Mouse (Mus musculus): Measurements from ENCODE around the gene Dennd2c. TPM values are rescaled to one million over a fixed set of nuclear protein-coding genes. Genes with fewer than 3 reads are reported as not detected.
A peak's percentile ranks its signal among the peaks of the same experiment; 100 is the strongest.

Dennd2c gene
- total and polyA plus RNA-seq, 2 experiments: 0.09 to 0.55 TPM

DNA sequence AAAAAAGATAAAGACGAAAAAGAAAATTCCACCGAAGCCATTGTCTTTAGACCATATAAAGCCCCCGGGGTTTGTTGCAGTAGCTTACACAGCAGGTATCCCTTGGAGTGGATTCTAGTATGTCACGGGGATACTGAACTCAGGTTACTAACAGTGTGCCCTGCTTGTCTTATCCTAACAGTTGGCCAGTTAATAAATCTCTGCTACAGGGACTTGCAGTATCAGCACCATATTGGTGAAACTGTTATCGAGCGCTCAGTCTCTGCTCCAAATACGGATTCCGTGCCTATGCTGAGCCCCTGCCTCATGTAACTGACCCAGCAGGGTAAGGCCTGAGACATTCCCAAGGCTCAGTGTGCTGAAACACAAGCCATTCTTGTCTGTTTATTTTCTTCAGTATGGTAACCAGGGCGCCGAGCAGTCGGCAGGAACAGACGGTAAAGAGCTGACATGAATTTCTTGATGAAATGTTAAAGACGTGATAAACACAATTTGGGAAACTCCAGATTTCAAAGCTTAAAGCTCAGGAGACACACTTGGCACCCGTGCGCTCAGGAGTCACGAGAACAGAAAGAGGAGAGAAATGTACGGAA, 20.4 kb upstream of the Dennd2c start:
- H3K9ac ChIP-seq (ENCODE audit: low read depth, low read length): no peak overlapping the region
- H3K36me3 ChIP-seq (ENCODE audit: control insufficient read depth, insufficient read depth, low read length): no peaks in the 10 kb centered on the region
- H3K4me3 ChIP-seq (ENCODE audit: insufficient read depth, low read depth, low read length): no peak overlapping the region
- TF ChIP-seq CTCF (IDR thresholded peaks at IDR 0.05; ENCODE audit: low read depth, low read length): no peak
- no peak for TF ChIP-seq POLR2A (IDR thresholded peaks at IDR 0.05; ENCODE audit: extremely low read depth, insufficient read depth, low read length)
- no peak overlapping the region for H3K27ac ChIP-seq (replicated peaks; ENCODE audit: insufficient read depth, low read depth, low read length)
- no peaks in the 10 kb centered on the region for H3K27me3 ChIP-seq (ENCODE audit: control insufficient read depth, insufficient read depth, low read length)
- H3K79me2 ChIP-seq (ENCODE audit: control insufficient read depth, insufficient read depth, low read length): no peaks in the 10 kb centered on the region
- WGBS: 96% methylated on average over 17 of the region's 17 CpGs
- no peak for DNase-seq (ENCODE audit: extremely low read depth, low read depth, low spot score)
- H3K4me1 ChIP-seq (ENCODE audit: control insufficient read depth, insufficient read depth, low read length): no peaks in the 10 kb centered on the region

GRCm38 (mm10) chr3:103082761-103083160, 19.6 kb upstream of the Dennd2c start:
- no peak overlapping the region for H3K27ac ChIP-seq (replicated peaks; ENCODE audit: insufficient read depth, low read depth, low read length)
- H3K79me2 ChIP-seq (ENCODE audit: control insufficient read depth, insufficient read depth, low read length): no peaks in the 10 kb centered on the region
- no peak for TF ChIP-seq POLR2A (IDR thresholded peaks at IDR 0.05; ENCODE audit: extremely low read depth, insufficient read depth, low read length)
- no peak for TF ChIP-seq CTCF (IDR thresholded peaks at IDR 0.05; ENCODE audit: low read depth, low read length)
- H3K4me1 ChIP-seq (ENCODE audit: control insufficient read depth, insufficient read depth, low read length): no peaks in the 10 kb centered on the region
- no peaks in the 10 kb centered on the region for H3K36me3 ChIP-seq (ENCODE audit: control insufficient read depth, insufficient read depth, low read length)
- 83% methylated on average over 5 of the region's 5 CpGs for WGBS
- no peak overlapping the region for H3K9ac ChIP-seq (ENCODE audit: low read depth, low read length)
- no peak for DNase-seq (ENCODE audit: extremely low read depth, low read depth, low spot score)
- no peak overlapping the region for H3K4me3 ChIP-seq (ENCODE audit: insufficient read depth, low read depth, low read length)
- H3K27me3 ChIP-seq (ENCODE audit: control insufficient read depth, insufficient read depth, low read length): no peaks in the 10 kb centered on the region

DNA sequence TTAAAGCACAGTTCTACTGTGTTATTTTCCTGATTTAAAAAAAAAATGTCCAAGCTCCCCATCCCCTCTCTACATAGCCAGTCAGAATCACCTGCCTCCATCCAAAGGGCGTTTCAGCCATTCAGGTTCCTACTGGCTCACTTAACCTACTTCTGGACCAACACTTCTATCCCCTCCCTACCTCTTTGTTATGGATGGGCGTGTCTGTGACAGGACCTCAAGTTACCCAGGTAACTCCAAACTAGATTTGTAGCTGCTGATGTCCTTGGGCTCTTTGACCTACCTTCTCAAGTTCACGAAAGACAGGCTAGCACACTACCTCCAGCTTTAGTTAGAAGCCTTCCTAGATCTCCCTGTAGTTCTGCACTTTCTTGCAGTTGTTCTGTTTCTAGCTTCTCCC, 16.4 kb upstream of the Dennd2c start:
- Histone ChIP-seq H3K27me3 (ENCODE audit: control insufficient read depth, insufficient read depth, low read length) (no peaks in the 10 kb centered on the region), H3K4me3 (ENCODE audit: insufficient read depth, low read depth, low read length) (no peak overlapping the region), H3K27ac (replicated peaks; ENCODE audit: insufficient read depth, low read depth, low read length) (no peak overlapping the region), H3K79me2 (ENCODE audit: control insufficient read depth, insufficient read depth, low read length) (no peaks in the 10 kb centered on the region), H3K4me1 (ENCODE audit: control insufficient read depth, insufficient read depth, low read length) (no peaks in the 10 kb centered on the region), H3K36me3 (ENCODE audit: control insufficient read depth, insufficient read depth, low read length) (no peaks in the 10 kb centered on the region), H3K9ac (ENCODE audit: low read depth, low read length) (no peak overlapping the region)
- DNase-seq (ENCODE audit: extremely low read depth, low read depth, low spot score): no peak
- 80% methylated on average over 3 of the region's 3 CpGs for WGBS
- TF ChIP-seq POLR2A (IDR thresholded peaks at IDR 0.05; ENCODE audit: extremely low read depth, insufficient read depth, low read length): no peak
- no peak for TF ChIP-seq CTCF (IDR thresholded peaks at IDR 0.05; ENCODE audit: low read depth, low read length)

DNA sequence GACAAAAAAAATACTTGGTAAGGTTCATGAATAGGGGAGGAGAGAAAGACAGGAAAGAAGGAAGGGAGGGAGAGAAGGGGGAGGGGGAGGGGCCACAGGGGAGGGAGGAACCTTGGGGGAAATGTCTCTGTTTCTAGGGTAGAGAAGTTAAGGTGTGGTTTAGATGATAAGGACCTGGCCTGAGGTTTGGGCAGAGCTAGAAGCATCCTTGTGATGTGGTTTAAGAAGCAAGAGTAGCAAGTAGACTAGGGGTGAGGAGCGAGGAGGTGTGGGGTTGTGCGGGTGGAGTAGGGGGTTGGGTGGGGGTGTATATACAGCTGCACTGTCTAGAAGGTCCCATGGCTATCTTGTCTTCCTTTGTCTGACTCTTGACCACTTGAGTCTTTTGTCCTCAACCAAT, 10.7 kb upstream of the Dennd2c start:
- Histone ChIP-seq H3K27ac (replicated peaks; ENCODE audit: insufficient read depth, low read depth, low read length) (no peak overlapping the region), H3K9ac (ENCODE audit: low read depth, low read length) (no peak overlapping the region), H3K27me3 (ENCODE audit: control insufficient read depth, insufficient read depth, low read length) (no peaks in the 10 kb centered on the region), H3K36me3 (ENCODE audit: control insufficient read depth, insufficient read depth, low read length) (no peaks in the 10 kb centered on the region), H3K79me2 (ENCODE audit: control insufficient read depth, insufficient read depth, low read length) (no peaks in the 10 kb centered on the region), H3K4me3 (ENCODE audit: insufficient read depth, low read depth, low read length) (no peak overlapping the region), H3K4me1 (ENCODE audit: control insufficient read depth, insufficient read depth, low read length) (no peaks in the 10 kb centered on the region)
- no peak for DNase-seq (ENCODE audit: extremely low read depth, low read depth, low spot score)
- 94% methylated on average over 2 of the region's 2 CpGs for WGBS
- TF ChIP-seq POLR2A (IDR thresholded peaks at IDR 0.05; ENCODE audit: extremely low read depth, insufficient read depth, low read length) (no peak), CTCF (IDR thresholded peaks at IDR 0.05; ENCODE audit: low read depth, low read length) (no peak)

GRCm38 (mm10) chr3:103098662-103099061, 3.7 kb upstream of the Dennd2c start:
- Histone ChIP-seq H3K27ac (replicated peaks; ENCODE audit: insufficient read depth, low read depth, low read length) (no peak overlapping the region), H3K4me1 (ENCODE audit: control insufficient read depth, insufficient read depth, low read length) (no peaks in the 10 kb centered on the region), H3K36me3 (ENCODE audit: control insufficient read depth, insufficient read depth, low read length) (no peaks in the 10 kb centered on the region), H3K9ac (ENCODE audit: low read depth, low read length) (no peak overlapping the region), H3K79me2 (ENCODE audit: control insufficient read depth, insufficient read depth, low read length) (no peaks in the 10 kb centered on the region), H3K4me3 (ENCODE audit: insufficient read depth, low read depth, low read length) (no peak overlapping the region), H3K27me3 (ENCODE audit: control insufficient read depth, insufficient read depth, low read length) (no peaks in the 10 kb centered on the region)
- TF ChIP-seq POLR2A (IDR thresholded peaks at IDR 0.05; ENCODE audit: extremely low read depth, insufficient read depth, low read length): no peak
- no peak for TF ChIP-seq CTCF (IDR thresholded peaks at IDR 0.05; ENCODE audit: low read depth, low read length)
- DNase-seq (ENCODE audit: extremely low read depth, low read depth, low spot score): no peak
- 79% methylated on average over 23 of the region's 23 CpGs for WGBS

DNA sequence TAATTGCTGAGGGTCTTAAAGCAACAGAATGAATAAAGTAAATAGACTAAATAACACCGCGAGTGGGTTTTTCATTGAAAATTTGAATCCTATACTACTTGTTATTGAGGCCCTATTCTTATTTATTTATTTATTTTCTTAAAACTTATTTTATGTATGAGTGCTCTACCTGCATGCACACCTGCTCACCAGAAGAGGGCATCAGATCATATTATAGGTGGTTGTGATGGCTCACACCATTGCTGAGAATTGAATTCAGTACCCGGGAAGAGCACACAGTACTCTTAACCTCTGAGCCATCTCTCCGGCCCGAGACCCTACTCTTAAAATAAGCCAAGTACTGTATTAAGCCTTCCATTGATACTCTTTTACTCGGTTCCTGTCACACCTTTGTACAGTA, 2.7 kb upstream of the Dennd2c start:
- Histone ChIP-seq H3K27ac (replicated peaks; ENCODE audit: insufficient read depth, low read depth, low read length) (no peak overlapping the region), H3K36me3 (ENCODE audit: control insufficient read depth, insufficient read depth, low read length) (no peaks in the 10 kb centered on the region), H3K4me1 (ENCODE audit: control insufficient read depth, insufficient read depth, low read length) (no peaks in the 10 kb centered on the region), H3K9ac (ENCODE audit: low read depth, low read length) (no peak overlapping the region), H3K27me3 (ENCODE audit: control insufficient read depth, insufficient read depth, low read length) (no peaks in the 10 kb centered on the region), H3K79me2 (ENCODE audit: control insufficient read depth, insufficient read depth, low read length) (no peaks in the 10 kb centered on the region), H3K4me3 (ENCODE audit: insufficient read depth, low read depth, low read length) (no peak overlapping the region)
- TF ChIP-seq CTCF (IDR thresholded peaks at IDR 0.05; ENCODE audit: low read depth, low read length): peak; percentile 33; the same call in 1 of the 2 replicates
- TF ChIP-seq POLR2A (IDR thresholded peaks at IDR 0.05; ENCODE audit: extremely low read depth, insufficient read depth, low read length): no peak
- 84% methylated on average over 6 of the region's 6 CpGs for WGBS
- DNase-seq (ENCODE audit: extremely low read depth, low read depth, low spot score): peak; percentile 24

Data from liver, adult 2 months (tissue).